Mouse (Mus musculus) ES-Bruce4 (cell line): Measurements from ENCODE around the gene Mamdc4. TPM values are rescaled to one million over a fixed set of nuclear protein-coding genes. Genes with fewer than 3 reads are reported as not detected.

ENCODE experiments used
- H3K27ac ChIP-seq: 2 replicates; pipeline ENCODE4 v1.5.1; 2012; ENCODE audit warnings: low read length, inconsistent platforms; ENCODE audit not compliant: insufficient read depth
- H3K27me3 ChIP-seq: 2 replicates; pipeline ENCODE4 v1.6.1; 2012; ENCODE audit warnings: mild to moderate bottlenecking, low read length, inconsistent platforms; ENCODE audit not compliant: control insufficient read depth, poor library complexity, insufficient read depth, severe bottlenecking
- H3K36me3 ChIP-seq: 2 replicates; pipeline ENCODE4 v1.6.1; 2012; ENCODE audit warnings: inconsistent platforms, mild to moderate bottlenecking, low read length, moderate library complexity; ENCODE audit not compliant: control insufficient read depth, poor library complexity, insufficient read depth, severe bottlenecking
- H3K4me1 ChIP-seq: one replicate; pipeline ENCODE4 v1.8.1; 2011; ENCODE audit warnings: low read length; ENCODE audit not compliant: control insufficient read depth, insufficient read depth
- H3K4me3 ChIP-seq: 2 replicates; pipeline ENCODE4 v1.5.1; 2011; ENCODE audit warnings: low read depth, mild to moderate bottlenecking, low read length
- H3K9ac ChIP-seq: 2 replicates; pipeline ENCODE4 v1.6.1; 2012; ENCODE audit warnings: low read depth, mild to moderate bottlenecking, inconsistent platforms; ENCODE audit not compliant: poor library complexity, severe bottlenecking
- H3K9me3 ChIP-seq: replicated peaks from 2 replicates; pipeline ENCODE4 v1.6.1; 2012; ENCODE audit warnings: mild to moderate bottlenecking, low read length, inconsistent platforms; ENCODE audit not compliant: control insufficient read depth, poor library complexity, insufficient read depth, severe bottlenecking
- CTCF ChIP-seq: IDR thresholded peaks from one replicate; pipeline ENCODE4 v1.8.1; 2011; ENCODE audit warnings: low read depth, low read length
- EP300 ChIP-seq: IDR thresholded peaks from 2 replicates; pipeline ENCODE4 v1.6.1; 2011; ENCODE audit warnings: low read depth, low read length; ENCODE audit not compliant: insufficient read depth
- POLR2A ChIP-seq: IDR thresholded peaks from one replicate; pipeline ENCODE4 v1.8.1; 2011; ENCODE audit warnings: low read length; ENCODE audit not compliant: insufficient read depth
- polyA plus RNA-seq: library from polyadenylated mRNA; stranded (reverse); fragments of >200 nt; gene quantifications from 2 replicates; pipeline ENCODE4 v1.2.4, GENCODE M21; 2011; ENCODE audit warnings: low read depth; ENCODE audit not compliant: missing spikeins, insufficient read depth, insufficient read length

Mamdc4 gene
- polyA plus RNA-seq: 0.65 and 3.7 TPM in 2 replicates

- H3K27ac ChIP-seq: peak within 1 kb of the TSS; percentile 45
- peak within 1 kb of the TSS; percentile 85 for H3K4me3 ChIP-seq
- peaks cover 2% of the 10 kb centered on the region for H3K4me1 ChIP-seq
- no peaks in the 10 kb centered on the region for H3K9me3 ChIP-seq
- H3K36me3 ChIP-seq: no peaks in the 10 kb centered on the region
- H3K27me3 ChIP-seq: peaks cover 5% of the 10 kb centered on the region; the same call in 1 of the 2 replicates
- H3K9ac ChIP-seq: peak within 1 kb of the TSS; percentile 64
- TF ChIP-seq EP300 (no peak), POLR2A (peak; percentile 16), CTCF (no peak)
These were observed at the start of gene Mamdc4, which contains the start of gene Phpt1 for GRCm38 (mm10) chr2:25574579-25575431. Gene Mamdc4, minus strand, starts transcription at chr2:25574845. Gene Phpt1, minus strand, starts transcription at chr2:25575224.

GRCm38 (mm10) chr2:25621229-25622200 is 46.9 kb upstream of the Mamdc4 start, which contains the start of gene Tmem141:
Gene Tmem141, minus strand, starts transcription at chr2:25622005.
- Histone ChIP-seq H3K36me3 (no peaks in the 10 kb centered on the region), H3K9me3 (no peaks in the 10 kb centered on the region), H3K27me3 (0 out of 2 replicates have a peak, but pooled peaks cover 1% of the 10 kb centered on the region), H3K4me3 (peak within 1 kb of the TSS; percentile 86), H3K9ac (peak within 1 kb of the TSS; percentile 42), H3K27ac (no peak within 1 kb of the TSS), H3K4me1 (no peaks in the 10 kb centered on the region)
- TF ChIP-seq POLR2A (no peak), EP300 (no peak), CTCF (peak; percentile 88)

- no peaks in the 10 kb centered on the region for H3K4me1 ChIP-seq
- TF ChIP-seq POLR2A: no peak
- no peak for TF ChIP-seq EP300
- TF ChIP-seq CTCF: no peak
- no peak overlapping the region for H3K4me3 ChIP-seq
- no peak overlapping the region for H3K27ac ChIP-seq
- H3K36me3 ChIP-seq: no peaks in the 10 kb centered on the region
- no peak overlapping the region for H3K9ac ChIP-seq
- no peaks in the 10 kb centered on the region for H3K9me3 ChIP-seq
- H3K27me3 ChIP-seq: 0 out of 2 replicates have a peak, but pooled peaks cover 1% of the 10 kb centered on the region
These were observed 46.2 kb upstream of the Mamdc4 start for GRCm38 (mm10) chr2:25620852-25621228.

- H3K27ac ChIP-seq: no peak overlapping the region
- TF ChIP-seq EP300: no peak
- H3K27me3 ChIP-seq: 0 out of 2 replicates have a peak, but pooled peaks cover 1% of the 10 kb centered on the region
- no peaks in the 10 kb centered on the region for H3K36me3 ChIP-seq
- no peak overlapping the region for H3K9ac ChIP-seq
- H3K9me3 ChIP-seq: no peaks in the 10 kb centered on the region
- no peaks in the 10 kb centered on the region for H3K4me1 ChIP-seq
- H3K4me3 ChIP-seq: no peak overlapping the region
These were observed 45.7 kb upstream of the Mamdc4 start for GRCm38 (mm10) chr2:25620386-25620785.

- no peaks in the 10 kb centered on the region for H3K36me3 ChIP-seq
- no peaks in the 10 kb centered on the region for H3K9me3 ChIP-seq
- 0 out of 2 replicates have a peak, but pooled peaks cover 1% of the 10 kb centered on the region for H3K27me3 ChIP-seq
- no peak within 1 kb of the TSS for H3K27ac ChIP-seq
- TF ChIP-seq CTCF (no peak), EP300 (no peak)
- H3K9ac ChIP-seq: no peak within 1 kb of the TSS
- H3K4me1 ChIP-seq: no peaks in the 10 kb centered on the region
- H3K4me3 ChIP-seq: peak within 1 kb of the TSS; percentile 14
These were observed 42.9 kb upstream of the Mamdc4 start, which contains the start of gene Ccdc183 for GRCm38 (mm10) chr2:25617578-25617977. Gene Ccdc183, minus strand, starts transcription at chr2:25617678.
